Mouse (Mus musculus): ENCODE data around the gene Sectm1b.
"Not testable (repeated sequence)": the region's sequence is repeated elsewhere in the genome, so short reads cannot be mapped to it uniquely, and the experiment has no call there.

The Sectm1b gene

DNA sequence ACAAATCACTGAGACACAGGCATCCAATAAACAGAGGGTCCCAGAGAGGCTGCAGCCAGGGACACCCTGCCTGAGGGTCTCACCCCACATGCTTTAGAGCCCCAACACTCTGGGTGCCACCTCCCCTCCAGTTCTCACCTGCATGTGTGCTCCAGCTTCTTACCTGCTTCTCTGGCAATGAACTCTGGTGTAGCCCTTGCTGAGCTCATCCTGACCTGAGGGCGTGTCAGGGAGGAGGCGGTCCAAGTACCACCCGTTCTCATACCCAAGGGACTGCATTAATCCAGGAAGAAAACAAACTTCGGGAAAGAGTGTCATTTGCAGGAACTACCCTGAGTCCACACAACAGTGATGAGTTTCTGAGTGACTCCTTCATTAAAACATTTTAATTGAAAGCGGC lies at the start of gene Sectm1b:
Gene Sectm1b, minus strand, starts transcription at position 191 of the 400 bp plus-strand sequence.
- DNase-seq (ENCODE audit: low spot score), result no peak

- no peak for DNase-seq (ENCODE audit: low spot score)
These were observed 48.9 kb upstream of the Sectm1b start for GRCm38 (mm10) chr11:121112091-121112775.

GRCm38 (mm10) chr11:121111601-121112000 lies 48.2 kb upstream of the Sectm1b start:
- DNase-seq (ENCODE audit: low spot score), result no peak

- DNase-seq (ENCODE audit: low spot score), result no peak
These were observed 47.7 kb upstream of the Sectm1b start for GRCm38 (mm10) chr11:121111051-121111450.

- DNase-seq (ENCODE audit: low spot score), result no peak
These were observed 46.6 kb upstream of the Sectm1b start for GRCm38 (mm10) chr11:121109986-121110385.

- DNase-seq (ENCODE audit: low spot score), result no peak
These were observed 44.7 kb upstream of the Sectm1b start for GRCm38 (mm10) chr11:121108061-121108460.

GRCm38 (mm10) chr11:121107242-121107641 lies 43.9 kb upstream of the Sectm1b start:
- DNase-seq (ENCODE audit: low spot score), result not testable (repeated sequence)

DNA sequence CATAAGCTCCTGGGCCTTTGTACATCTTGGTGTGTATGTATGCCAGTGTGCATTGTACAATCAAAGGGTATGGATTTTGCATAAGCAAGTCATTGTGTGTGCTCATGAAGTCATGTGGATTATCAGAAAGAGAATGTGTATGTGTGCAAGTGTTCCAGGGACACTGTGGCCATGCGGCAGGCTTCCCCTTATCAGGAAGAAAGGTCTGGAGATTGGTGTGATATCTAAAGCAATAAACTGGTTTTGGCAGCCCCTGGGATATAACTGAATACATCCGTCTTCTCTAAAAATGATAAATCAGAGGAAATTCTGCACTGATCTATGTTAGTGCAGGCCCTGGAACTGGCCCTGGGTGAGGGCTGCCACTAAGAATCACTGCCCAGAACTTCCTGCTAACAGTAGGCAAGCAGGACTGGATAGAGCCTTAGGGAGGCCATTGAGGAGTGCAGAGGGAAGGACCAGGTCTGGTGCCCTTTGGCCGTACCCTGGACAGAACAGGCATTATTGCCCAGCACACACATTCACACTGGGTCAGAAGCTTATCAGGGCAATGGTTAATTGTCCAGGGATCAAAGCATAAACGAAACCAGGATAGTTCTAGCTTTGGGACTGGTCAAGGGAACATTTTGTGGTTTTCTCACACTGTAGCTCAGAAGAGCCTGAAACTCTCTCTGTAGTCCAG lies 37.9 kb upstream of the Sectm1b start:
- DNase-seq (ENCODE audit: low spot score), result no peak

DNA sequence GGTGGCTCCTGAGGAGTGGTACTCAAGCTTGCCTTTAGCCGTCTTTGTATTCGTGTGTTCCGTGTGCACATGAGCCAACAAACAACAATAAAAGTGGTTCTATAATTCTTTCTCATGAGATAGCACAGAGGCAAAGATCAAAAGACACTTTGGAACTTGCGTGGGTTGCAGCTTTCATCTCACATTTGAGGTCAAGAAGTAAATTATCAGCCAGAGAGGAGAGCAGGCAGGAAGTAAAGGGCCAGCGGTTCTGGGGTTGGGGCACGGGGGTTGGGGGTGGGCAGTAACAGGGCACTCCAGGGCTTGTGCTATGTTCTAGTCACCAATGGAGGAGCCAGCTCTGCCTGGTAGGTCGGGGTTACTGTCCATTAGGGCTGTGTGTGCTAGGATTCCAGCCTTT lies 37.3 kb upstream of the Sectm1b start:
- DNase-seq (ENCODE audit: low spot score), result no peak

DNA sequence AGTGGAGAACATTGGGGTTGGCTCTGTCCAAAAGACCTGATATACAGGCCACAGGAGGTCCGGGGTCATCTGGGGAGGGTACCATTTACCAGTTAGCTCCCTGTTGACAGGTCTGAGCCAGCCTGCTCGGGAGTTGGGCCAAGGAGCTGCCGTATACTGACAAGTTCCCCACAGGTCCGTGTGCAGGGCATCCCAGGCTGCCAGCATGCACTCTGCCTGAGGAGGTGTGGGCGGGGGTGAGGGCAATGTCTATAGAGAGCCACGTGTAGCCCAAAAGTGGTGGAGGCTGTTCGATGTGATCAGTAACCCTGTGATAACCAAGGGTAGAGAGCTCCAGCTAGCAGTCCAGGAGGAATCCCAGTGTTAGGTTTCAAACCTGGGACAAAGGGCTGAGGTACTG lies 36.4 kb upstream of the Sectm1b start:
- DNase-seq (ENCODE audit: low spot score), result no peak

- no peak for DNase-seq (ENCODE audit: low spot score)
These were observed 29.5 kb upstream of the Sectm1b start for GRCm38 (mm10) chr11:121092606-121093585.

GRCm38 (mm10) chr11:121090943-121091342 lies 27.6 kb upstream of the Sectm1b start:
- no peak for DNase-seq (ENCODE audit: low spot score)

GRCm38 (mm10) chr11:121089756-121090546 lies 26.6 kb upstream of the Sectm1b start:
- no peak for DNase-seq (ENCODE audit: low spot score)

DNA sequence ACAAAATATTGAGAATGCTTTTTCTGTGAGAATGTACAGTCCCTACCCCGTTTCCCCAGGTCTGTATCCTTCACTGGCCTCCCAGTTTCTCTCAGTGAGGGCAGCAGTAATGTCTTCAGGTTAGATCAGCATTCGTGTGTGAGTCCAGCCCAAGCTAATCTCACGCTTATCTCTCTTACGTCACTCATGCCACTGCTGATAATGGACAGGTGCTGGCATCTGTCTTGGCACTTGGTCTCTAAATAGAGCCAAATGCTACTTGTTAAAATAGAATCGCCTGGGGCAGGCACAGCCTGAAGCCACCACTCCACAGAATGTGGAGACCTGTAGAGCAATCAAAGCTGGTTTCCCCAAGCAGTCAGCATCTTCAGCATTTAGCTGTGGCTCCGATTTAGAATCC lies 25.6 kb upstream of the Sectm1b start:
- DNase-seq (ENCODE audit: low spot score), result no peak

DNA sequence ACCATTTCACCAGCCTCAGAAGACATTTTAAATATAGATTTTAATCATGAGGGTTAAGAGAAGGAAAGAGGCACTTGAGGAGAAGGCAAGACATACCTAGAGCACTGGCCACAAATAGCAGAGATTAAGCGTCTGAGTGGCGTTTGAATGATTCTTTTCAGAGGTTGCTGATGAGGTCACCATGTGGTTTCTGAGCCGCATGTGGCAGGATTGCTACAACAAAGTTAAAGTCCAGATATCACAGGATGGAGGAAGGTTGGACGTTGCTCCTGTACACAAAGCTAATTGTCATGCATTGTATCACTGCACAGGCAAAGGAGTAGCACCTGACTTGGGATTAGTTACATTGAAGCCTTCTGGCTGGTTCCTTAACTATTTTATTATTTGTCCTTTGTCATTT lies 22.9 kb upstream of the Sectm1b start:
- no peak for DNase-seq (ENCODE audit: low spot score)

- DNase-seq (ENCODE audit: low spot score), result no peak
These were observed 21.8 kb upstream of the Sectm1b start for GRCm38 (mm10) chr11:121085181-121085580.

- DNase-seq (ENCODE audit: low spot score), result no peak
These were observed 19.6 kb upstream of the Sectm1b start for GRCm38 (mm10) chr11:121082857-121083500.

DNA sequence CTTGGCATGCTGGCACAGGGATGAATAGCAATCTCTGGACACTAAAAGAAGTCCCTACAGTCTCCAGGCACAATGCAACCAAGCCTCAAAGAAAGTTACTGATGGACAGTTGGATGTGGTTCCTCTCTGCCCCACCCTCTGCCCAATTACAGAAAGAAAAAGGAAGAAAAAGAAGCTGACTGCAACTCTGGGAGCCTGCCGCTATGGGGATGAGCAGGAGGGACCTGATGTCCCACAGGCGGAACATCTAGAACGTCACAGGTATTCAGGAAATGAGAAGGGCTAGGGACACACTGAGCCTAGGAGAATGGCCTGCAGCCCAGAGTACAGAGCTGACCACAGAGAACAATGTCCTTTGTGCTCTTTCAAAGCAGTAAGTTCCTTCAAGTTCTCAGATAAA lies 18.9 kb upstream of the Sectm1b start:
- DNase-seq (ENCODE audit: low spot score), result no peak

GRCm38 (mm10) chr11:121081120-121081519 lies 17.8 kb upstream of the Sectm1b start, which contains the start of gene Sectm1a:
Gene Sectm1a (minus strand): TSS chr11:121081220.
- no peak for DNase-seq (ENCODE audit: low spot score)

GRCm38 (mm10) chr11:121080330-121080729 lies 17.0 kb upstream of the Sectm1b start:
- no peak for DNase-seq (ENCODE audit: low spot score)

DNA sequence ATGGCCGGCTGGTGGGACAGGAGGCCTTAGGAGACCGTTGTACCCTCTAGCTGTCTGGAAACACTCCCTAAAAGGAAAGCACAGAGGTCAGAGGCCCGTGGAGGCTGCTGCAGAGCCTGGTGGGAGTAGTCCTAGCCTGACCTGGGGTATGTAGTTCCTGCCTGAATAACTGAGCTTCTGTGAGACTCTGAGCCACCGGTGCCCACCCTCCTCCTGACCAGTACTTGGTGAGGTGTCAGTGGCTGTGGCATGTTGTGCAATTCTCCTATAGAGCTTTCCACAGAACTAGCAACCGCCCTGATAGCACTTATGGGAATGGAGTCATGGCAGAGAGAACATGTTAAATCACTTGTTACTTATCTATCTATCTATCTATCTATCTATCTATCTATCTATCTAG lies 12.3 kb upstream of the Sectm1b start:
- no peak for DNase-seq (ENCODE audit: low spot score)
